29 mouse cellular contexts compared by ENCODE assay signal in the genomic region with DNA sequence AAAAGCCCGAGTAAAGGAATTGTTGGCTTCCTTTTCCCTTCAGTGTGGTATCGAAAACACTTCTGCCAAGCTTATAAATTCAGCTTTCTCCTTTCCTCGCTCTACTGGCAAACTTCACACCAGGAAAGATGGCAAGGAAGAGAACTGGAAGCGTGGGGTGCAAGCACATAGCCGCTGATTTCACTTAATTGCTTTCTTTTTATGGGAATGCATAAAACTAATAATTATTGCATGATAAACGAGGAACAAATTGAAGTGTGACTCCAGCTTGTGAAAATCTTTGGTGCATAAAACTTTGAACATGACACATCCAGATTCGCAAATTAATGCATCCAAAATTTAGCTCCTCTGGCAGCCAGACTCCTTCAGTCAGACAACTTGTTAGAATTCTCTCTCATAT.
DNase-seq lines count a peak whose midpoint lies in the region; ATAC-seq lines count a peak whose summit lies in the region.
"Had no signal": no experiment of that assay in that cellular context is flagged by ENCODE, and none has a peak within 500 bp of the region (broad histone marks: within the 10 kb centered on the region; RNA-seq: fewer than 3 reads in every experiment).

No protein-coding gene starts in this region.

- peaks cover 6% of the 10 kb centered on the region for H3K4me1 ChIP-seq in forebrain, embryonic 16.5 days (replicated peaks; ENCODE audit: control insufficient read depth, insufficient read depth, low read length)
- H3K4me1 ChIP-seq: hindbrain, embryonic 13.5 days; limb, embryonic 12.5 days; liver, embryonic 15.5 days; midbrain, embryonic 10.5 days; neural tube, embryonic 15.5 days had no signal

- 43% methylated on average over 7 of the region's 7 CpGs for WGBS in forebrain, embryonic 16.5 days

- ATAC-seq in frontal cortex, adult (ENCODE audit: low TSS enrichment), result peak; percentile 76
- ATAC-seq in forebrain, embryonic 16.5 days, result peak; percentile 78
- ATAC-seq: intestine, embryonic 16.5 days; midbrain, embryonic 15.5 days had no signal

- H3K4me3 ChIP-seq in forebrain, embryonic 16.5 days (replicated peaks; ENCODE audit: low read length), result no peak overlapping the region
- H3K4me3 ChIP-seq: embryonic facial prominence, embryonic 12.5 days; gastrocnemius, adult 2 months; heart, embryonic 12.5 days; hindbrain, embryonic 13.5 days; limb, embryonic 12.5 days; liver, embryonic 15.5 days; midbrain, embryonic 10.5 days; midbrain, embryonic 15.5 days; neural tube, embryonic 15.5 days had no signal

- no peak for DNase-seq in frontal cortex, postnatal 14 days (ENCODE audit: low spot score in 2 of 2)
- peak; percentile 15 for DNase-seq in right cerebral cortex, adult 18-20 months
- no peak for DNase-seq in right cerebral cortex, postnatal 14 days
- no peak for DNase-seq in thymus, postnatal 4 days
- DNase-seq: adrenal gland, postnatal 25 days; B cell, adult 2 months; cerebellum, adult 11 months; cerebellum, adult 9-10 months; cerebellum, postnatal 36 days; gastrocnemius, adult 2 months; gastrocnemius, postnatal 36 days; heart, adult 18-20 months; heart, postnatal 4 days; kidney, adult 9 months; kidney, postnatal 10 days; lung, embryonic 14.5 days; lung, postnatal 14 days; retina, postnatal 1 day had no signal

- no peak overlapping the region for H3K9ac ChIP-seq in forebrain, embryonic 16.5 days (replicated peaks; ENCODE audit: low read depth, low read length)
- H3K9ac ChIP-seq: embryonic facial prominence, embryonic 12.5 days; heart, embryonic 12.5 days; hindbrain, embryonic 13.5 days; limb, embryonic 12.5 days; liver, embryonic 15.5 days; lung, embryonic 14.5 days; midbrain, embryonic 15.5 days; neural tube, embryonic 15.5 days had no signal

- H3K4me2 ChIP-seq in forebrain, embryonic 16.5 days (ENCODE audit: low read length), result no peak overlapping the region
- H3K4me2 ChIP-seq: embryonic facial prominence, embryonic 12.5 days; heart, embryonic 12.5 days; hindbrain, embryonic 13.5 days; limb, embryonic 12.5 days; liver, embryonic 15.5 days; lung, embryonic 14.5 days; midbrain, embryonic 15.5 days; neural tube, embryonic 15.5 days had no signal

- no peaks in the 10 kb centered on the region; the same call in 1 of the 2 replicates for H3K36me3 ChIP-seq in forebrain, embryonic 16.5 days (ENCODE audit: control insufficient read depth, insufficient read depth)
- H3K36me3 ChIP-seq: midbrain, embryonic 15.5 days had no signal

- H3K27me3 ChIP-seq in forebrain, embryonic 16.5 days (replicated peaks; ENCODE audit: control insufficient read depth, insufficient read depth, low read length), result no peaks in the 10 kb centered on the region
- H3K27me3 ChIP-seq: embryonic facial prominence, embryonic 12.5 days; heart, embryonic 12.5 days; hindbrain, embryonic 13.5 days; limb, embryonic 12.5 days; liver, embryonic 15.5 days; midbrain, embryonic 15.5 days; neural tube, embryonic 15.5 days had no signal

- H3K9me3 ChIP-seq in forebrain, embryonic 16.5 days (ENCODE audit: control insufficient read depth, low read length), result 0 out of 2 replicates have a peak, but pooled peaks cover 5% of the 10 kb centered on the region
- H3K9me3 ChIP-seq: embryonic facial prominence, embryonic 12.5 days; heart, embryonic 12.5 days; hindbrain, embryonic 13.5 days; limb, embryonic 12.5 days; liver, embryonic 15.5 days; midbrain, embryonic 10.5 days; midbrain, embryonic 15.5 days; neural tube, embryonic 15.5 days had no signal

- H3K27ac ChIP-seq in forebrain, embryonic 16.5 days (ENCODE audit: low read length), result peak overlapping the region; percentile 58; the same call in 1 of the 2 replicates
- H3K27ac ChIP-seq: embryonic facial prominence, embryonic 12.5 days; gastrocnemius, adult 2 months; hindbrain, embryonic 13.5 days; limb, embryonic 12.5 days; liver, embryonic 15.5 days; midbrain, embryonic 10.5 days; midbrain, embryonic 15.5 days; neural tube, embryonic 15.5 days had no signal
